Mouse (Mus musculus) mouse trophoblast stem cell (cell line): ENCODE data around the gene Stard10.

Source experiments
- in situ Hi-C, 2 experiments: fragments of 300-500 bp; cut with MseI, MboI; formaldehyde crosslinking; loops; 2 replicates in 1 of 2; 3 replicates in 1 of 2; pipeline ENCODE4 v1.15.1; 2025

Gene Stard10

DNA sequence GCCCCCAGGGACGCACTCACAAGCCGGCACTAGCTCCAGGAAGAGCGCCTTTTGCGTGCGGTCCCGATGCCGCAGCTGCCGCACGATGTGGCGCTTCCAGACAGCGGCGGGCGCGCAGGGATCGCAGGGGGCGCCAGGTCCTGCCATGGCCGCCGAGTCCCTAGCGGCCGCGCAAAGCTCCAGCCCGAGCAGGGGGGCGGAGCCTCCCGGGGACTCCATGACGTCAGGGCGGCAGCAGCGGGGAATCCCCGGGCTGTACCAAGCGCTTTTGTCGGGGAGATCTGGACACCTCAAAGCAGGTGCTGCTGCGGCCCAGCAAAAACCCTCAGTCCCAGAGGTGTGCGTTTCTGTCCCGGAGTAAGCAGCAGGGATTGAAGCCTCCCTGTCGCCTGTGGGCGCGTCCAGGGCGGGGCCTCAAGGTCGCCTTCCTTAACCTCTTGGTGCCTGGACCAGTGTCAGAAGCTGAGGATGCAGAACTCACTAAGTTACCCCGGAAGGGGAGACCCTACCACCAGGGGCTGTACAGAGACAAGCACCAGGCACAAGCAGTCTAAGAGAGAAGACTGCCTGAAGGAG, 14.9 kb upstream of the Stard10 start, which contains the start of gene Atg16l2:
Gene Atg16l2 (minus strand): TSS at position 371 of the 576 bp plus-strand sequence.
- in situ Hi-C loops: no loop called here

DNA sequence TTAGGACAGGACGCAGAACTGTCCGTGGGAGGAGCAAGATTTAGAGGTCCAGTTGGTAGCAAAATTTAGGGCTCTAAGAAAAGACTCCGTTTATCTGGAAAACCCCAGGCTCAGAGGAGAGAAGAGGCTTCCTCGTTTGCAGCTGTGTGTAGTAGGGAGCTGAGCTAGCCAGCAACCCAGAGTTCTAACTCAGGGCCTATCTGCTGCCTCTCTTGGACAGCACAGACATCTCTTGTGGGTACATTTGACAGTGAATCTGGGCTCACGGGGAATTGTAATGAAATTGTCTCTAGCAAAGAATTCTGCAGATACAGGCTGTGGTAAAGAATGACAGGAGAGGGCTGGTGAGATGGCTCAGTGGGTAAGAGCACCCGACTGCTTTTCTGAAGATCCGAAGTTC, 14.2 kb upstream of the Stard10 start:
- in situ Hi-C loops: no loop called here

DNA sequence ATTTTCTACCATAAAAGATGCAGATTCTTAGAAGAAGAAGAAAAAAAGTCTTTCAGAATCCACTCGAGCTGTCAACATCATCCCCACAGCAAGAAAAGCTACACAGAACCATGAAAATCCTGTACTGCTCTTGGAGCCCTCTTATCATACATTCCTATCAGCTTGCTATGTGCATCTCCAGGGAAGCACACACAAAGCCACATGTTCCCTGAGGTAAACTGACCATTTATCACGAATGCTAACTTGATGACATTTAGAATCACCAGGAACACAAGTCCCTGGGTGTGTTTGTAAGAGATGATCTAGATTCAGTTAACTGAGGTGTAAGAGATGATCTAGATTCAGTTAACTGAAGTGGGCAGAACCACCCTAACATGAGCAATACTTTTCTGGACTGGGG, 10.0 kb upstream of the Stard10 start:
- in situ Hi-C loops: no loop called here

DNA sequence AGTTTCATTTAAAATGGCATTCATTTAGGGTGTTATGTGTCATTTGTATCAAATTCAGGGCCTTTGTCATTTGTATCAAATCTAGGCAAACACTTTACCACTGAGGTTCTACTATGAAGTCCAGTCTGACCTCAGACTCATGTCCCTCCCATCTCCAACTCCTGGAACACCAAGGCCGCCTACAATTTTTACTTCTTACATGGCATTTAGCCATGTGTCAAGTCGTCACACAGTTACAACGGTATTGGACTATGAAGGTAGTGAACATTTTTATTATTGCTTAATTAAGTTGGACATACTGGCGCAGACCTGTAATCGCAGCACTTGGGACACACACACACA, 6.9 kb upstream of the Stard10 start:
- in situ Hi-C loops: no loop called here

DNA sequence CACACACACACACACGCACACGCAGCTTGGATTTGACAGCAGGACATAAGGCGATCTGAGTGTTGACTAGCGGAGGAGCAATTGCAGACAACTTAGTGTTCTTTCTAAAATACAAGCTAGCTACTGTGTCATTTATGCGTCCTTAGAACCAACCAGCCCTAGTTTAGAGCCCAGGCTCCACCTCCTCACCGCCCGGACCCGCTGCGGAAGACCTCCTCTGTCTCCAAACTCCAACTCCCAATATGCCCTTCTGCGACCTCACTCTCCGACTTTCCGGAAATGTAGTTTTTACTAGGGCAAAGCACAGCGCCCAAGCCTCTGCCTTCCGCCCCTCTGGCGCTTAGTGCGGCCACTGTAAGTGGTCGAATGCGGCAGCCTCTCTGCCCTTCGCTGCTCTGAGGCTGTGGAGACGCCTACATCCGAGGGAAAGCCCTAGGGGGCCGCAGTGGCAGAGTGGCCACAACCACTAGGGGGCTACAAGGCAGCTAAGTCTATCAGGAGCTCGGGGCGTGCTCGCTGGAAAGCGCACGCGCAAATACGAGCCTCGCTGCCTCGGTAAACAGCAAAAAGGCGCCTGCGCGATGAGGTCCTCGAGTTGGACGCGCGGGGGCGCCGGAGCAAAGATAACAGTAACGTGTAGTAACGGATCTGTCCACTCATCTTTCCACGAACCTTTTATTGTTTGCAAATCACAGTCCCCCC, 6.4 kb upstream of the Stard10 start:
- in situ Hi-C loops: no loop called here

DNA sequence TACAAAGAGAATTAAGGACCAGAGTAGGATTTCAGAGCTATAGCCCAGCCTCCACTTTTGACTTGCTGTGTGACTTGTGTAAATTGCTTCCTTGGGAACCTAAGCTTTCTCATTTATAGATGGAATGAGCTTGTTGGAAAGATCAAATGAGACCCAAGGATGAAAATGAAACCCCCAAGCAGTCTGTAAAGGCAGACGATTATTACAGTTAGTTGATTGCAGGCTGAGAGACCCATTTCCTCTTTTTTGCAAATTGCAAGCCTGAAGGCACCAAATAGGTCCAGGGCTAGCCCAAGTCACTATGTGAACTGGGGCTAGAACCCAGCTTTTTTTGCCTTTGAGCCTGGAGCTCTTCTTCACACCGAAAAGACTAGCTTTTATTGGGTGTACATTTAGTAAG, 5.8 kb upstream of the Stard10 start:
- in situ Hi-C loops: no loop called here

DNA sequence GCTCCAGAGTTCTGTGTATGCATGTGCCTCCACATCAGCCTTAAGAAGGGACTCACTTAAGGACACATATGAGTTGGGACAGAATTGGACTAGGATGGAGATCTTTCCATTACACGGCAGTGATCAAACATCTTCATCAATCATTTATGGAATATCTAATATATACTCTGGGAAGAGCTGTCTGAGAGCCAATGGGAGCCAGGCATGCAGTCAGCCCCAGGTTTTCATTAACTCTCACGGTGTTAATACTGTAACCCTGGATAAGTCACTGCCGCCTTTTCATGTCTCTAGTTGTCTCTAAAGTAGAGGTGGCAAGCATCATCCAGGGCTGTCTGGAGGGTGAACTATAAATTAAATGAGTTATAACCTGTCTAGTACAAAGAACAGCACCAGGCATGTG, 3.9 kb upstream of the Stard10 start:
- in situ Hi-C loops: no loop called here

DNA sequence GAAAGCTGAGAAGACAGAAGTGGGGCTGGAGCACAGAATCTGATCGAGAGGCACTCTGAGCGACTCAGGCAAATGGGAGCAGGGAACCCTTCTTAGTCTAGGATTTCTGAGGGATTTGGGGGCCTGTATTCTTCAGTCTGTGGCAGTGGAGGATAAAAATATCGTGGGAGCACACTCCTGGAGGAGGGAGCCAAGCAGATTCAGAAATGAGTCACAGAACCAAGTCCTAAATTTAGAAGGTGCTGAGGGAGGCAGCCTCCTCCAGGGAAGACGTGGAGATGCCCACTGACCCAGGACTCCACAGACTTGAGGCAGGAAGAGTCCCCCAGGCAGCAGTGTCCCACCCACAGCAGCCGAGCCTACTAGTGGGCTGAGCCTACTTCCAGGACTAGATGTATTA, 2.5 kb upstream of the Stard10 start:
- in situ Hi-C loops: no loop called here

DNA sequence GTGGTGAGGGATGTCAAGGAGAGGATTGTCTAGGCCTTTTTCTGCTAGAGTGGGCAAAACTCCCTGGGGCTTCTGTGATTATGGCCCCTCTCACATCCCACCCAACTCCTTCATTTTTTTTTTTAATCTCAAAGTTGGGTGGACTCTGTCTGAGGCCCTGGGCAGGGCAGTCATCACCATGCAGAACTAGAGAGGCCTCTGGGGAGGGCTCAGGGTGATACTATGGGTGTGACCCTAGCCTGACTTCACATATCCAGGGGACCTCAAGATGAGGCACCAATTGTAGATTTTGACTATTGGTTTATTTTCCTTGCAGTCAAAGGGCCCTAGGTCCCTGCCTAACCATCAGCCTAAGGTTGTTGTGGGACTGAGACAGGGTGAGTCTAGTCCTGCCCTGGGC, 1.2 kb upstream of the Stard10 start:
- in situ Hi-C loops: no loop called here

DNA sequence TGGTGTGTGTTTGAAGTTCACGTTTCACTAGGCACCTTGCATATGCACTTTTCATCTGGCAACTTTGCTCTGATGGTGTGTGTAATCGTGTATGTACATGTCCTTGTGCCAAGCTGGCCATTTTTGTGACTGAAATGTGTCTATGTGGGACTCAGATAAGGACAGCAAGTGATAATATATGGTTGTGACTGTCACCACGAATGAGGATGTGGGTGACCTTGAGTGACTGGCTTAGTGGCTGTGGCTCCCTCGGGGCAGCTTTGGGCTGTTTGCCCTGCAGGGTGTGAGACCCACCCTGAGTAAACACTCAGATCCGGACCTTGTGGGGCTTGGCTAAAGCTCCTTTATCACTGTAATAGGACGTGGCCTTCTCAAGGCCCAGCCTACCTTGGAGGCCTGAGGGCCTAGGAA, 290 bp upstream of the Stard10 start:
- in situ Hi-C loops: no loop called here

DNA sequence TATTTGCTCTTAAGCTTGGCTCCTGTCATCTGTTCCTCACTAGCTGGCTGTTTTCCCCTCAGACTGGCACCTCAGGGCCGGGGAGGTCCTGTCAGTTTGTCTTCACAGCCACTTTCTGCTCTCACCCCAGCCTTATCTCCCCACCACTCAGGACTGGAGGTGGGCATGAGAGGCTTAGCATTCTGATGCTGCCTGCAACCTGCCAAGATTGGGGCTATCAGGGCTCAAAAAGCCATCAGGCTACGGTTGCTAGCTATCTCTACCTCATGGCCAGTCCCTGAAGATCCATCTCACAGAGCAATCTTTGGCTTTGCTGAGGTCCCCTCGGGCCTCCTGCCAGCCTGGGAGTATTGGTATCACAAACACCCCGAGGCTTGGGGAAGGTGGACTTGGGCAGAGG, 2.0 kb downstream of the Stard10 start:
- in situ Hi-C loops: no loop called here

DNA sequence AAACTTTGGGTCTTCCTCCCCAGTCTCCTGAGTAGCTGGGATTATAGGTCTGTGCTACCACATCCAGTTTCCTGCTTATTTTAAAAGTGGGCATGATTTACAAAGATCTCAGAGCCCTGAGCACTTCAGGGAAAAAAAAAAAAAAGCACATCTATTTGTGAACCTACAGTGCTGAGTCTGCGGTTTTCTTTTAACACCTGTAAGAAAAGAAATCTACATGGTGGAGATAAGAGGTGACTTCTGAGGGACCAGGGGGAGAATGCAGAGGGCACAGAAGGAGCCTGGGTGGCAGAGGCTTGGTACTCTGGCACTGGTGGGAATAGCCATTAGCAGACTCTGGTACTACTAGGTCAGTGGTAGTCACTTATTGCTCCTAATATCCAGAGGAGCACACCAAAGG, 2.9 kb downstream of the Stard10 start:
- in situ Hi-C loops: no loop called here

DNA sequence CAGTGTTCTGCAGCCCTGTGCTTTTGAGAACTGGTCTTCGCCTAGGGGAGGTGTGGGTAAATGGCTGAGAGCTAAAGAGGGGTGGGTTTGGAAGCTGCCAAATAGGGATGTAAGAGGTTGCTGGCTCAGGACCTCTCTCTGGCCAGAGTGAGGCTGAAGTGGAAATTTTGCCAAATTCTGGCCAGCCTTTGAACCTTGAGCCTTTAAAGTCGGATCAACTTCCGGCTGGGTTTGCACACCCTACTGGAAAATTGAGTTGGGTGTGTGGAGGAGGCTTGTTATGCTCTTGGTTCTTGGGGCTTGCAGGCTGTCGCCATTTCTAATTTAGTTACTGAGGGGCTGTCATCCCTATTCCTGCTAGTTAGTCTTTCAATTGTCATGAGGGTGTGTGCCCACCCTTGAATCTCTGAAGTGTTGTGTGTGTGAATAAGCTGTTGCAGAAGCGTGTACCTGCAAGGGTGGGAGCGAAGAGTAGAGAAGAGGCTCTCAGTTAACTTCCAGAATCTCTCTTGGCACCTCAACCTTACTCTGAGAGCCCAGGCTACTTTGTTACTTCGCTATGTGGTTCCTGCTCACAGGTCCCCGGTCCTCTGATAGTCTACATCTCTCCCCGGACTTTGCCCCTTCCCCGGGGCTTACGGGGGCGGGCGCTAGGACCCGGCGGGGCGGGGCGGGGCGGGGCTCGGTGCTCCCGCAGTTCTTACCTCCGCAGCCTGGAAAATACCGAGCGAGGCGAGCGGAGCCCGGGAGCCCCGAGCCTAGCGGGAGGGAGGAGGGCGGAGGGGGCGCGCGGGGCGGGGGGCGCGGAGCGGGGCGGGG, 3.7 kb downstream of the Stard10 start:
- in situ Hi-C loops: no loop called here

DNA sequence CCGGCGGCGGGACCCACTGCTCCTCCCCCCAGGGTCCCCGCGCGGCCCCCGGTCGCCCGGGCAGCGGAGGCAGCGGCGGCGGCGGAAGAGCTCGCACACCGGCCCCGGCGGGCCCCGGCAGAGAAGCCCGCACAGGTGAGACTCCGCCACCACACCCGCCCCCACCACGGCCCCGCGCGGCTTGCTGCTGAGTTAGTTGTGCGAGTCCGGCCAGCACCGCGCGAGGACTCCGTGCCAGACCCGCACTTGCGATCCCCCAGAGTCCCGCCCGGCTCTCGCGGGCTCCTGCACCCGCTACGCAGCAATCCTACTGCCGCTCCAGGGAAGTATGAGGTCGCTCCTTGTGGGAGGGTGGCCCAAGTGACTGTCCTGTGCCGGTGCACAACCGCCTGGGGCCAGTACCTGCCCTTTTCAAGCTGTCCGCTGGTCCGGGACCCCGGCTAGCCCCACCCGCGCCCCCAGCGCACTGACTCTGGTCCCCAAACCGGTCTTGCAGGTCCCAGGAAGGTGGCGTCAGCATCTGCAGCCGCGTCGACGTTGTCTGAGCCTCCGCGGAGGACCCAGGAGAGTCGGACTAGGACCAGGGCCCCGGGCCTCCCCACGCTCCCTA, 4.4 kb downstream of the Stard10 start:
- in situ Hi-C loops: no loop called here

DNA sequence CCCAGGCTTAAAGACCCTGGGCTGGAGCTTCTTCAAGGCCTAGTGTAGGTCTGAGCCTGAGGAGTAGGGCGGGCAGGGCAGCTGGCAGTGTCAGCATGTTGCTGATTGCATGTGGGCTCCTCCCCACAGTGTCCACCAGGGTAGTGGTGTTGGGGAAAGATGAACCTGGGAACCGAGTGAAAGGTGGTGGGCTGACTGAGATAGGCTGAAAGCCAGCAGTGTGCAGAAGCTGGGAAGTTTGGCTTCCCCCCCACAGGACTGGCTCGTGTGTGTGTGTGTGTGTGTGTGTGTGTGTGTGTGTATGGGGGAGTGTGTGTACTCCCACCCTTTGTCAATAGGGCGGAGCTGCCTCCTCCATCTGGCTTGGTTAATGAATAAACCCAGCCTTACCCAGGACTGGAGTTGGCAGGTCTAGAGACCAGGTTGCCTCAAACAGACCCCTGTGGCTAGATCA, 6.3 kb downstream of the Stard10 start:
- in situ Hi-C loops: no loop called here

DNA sequence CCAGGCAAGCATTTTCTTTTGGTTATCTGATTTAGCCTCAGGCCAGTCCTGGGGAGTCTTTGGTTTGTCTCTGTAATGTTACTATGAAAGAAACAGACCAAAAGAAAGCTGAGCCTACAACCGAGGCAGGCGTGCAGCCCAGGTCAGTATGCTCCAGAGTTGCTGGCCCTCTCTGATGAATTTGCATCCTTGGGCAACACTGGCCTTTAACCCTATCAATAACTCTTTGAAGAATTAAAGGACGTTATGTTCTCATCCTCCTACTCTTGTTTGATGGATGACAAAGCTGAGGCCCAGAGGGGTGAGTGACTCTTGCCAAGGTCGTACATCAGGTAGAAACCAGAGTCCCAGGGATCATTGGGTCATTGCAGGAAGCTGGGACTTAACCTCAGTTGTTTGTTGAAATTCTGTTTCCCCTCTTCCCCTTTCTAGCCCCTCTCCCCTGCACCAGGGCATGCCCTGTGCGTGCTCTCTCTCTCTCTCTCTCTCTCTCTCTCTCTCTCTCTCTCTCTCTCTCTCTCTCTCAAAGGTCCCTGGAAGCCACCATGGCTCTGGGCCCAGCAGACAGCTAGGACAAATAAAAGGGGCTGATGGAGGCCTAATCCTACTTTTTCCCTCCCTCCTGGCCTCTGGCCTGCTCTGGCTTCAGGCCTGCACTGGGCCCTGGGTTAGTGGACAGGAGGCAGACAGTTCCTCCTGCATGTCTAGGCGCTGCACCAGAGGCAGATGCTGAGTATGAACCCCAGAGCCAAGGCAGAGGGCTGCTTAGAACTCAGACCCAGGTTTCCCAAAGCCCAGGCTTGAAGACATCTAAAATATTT, 7.5 kb downstream of the Stard10 start:
- in situ Hi-C loops: no loop called here

DNA sequence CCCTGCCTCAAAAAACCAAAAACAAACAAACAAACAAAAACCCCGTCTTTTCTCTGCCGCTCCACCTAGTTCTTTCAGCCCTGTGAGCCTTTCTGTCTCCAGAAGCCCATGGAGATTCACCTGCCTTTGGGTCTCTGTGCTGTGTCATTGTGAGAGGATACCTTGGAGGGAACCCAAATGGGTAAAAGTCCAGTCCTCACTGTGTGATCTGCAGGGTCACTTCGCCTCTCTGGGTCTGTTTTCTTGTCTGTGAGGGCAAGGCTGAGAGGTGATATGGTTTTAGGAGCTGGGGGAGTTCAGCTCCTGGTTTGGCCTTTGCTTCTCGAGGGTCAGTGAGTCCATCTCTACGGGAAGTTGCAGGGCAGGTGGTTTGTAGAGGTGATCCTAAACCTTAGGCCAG, 9.1 kb downstream of the Stard10 start:
- in situ Hi-C loops: no loop called here

DNA sequence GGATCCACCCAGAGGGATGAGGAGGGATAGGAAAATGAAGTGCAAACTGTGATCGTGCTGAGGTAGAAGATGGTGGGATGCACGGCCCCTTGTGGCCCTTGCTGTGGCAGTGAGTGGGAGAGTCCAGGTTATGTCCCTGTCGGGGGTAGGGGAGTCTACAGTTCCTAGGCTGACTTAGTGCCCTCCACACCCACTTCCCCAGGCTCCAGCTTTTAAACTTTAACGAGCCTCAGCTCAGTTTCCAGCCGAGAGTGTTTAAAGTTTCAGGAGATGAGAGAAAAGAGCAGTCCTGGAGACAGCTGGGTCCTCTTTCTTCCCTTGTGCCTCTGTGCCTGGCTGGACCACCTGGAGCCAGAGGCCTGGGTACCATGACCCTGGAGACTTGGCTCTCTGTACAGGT, 10.4 kb downstream of the Stard10 start:
- in situ Hi-C loops: no loop called here

DNA sequence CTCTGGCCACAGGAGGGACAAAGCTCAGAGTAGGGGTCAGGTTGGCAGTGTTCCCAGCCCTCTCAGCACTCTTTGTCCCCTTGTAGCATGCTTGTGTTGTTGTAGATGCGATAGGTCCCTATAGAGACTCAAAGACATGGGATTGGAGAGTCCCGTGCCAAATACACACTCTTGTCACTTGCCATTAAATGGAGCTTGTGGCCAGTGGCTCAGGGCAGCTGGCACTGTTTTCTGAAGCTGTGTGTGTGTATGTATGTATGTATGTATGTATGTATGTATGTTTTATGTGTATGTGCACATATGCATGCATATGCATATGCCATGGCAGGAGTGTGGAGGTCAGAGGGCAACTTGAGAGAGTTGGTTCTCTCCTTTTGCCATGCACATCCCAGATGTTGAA, 10.9 kb downstream of the Stard10 start:
- in situ Hi-C loops: no loop called here

DNA sequence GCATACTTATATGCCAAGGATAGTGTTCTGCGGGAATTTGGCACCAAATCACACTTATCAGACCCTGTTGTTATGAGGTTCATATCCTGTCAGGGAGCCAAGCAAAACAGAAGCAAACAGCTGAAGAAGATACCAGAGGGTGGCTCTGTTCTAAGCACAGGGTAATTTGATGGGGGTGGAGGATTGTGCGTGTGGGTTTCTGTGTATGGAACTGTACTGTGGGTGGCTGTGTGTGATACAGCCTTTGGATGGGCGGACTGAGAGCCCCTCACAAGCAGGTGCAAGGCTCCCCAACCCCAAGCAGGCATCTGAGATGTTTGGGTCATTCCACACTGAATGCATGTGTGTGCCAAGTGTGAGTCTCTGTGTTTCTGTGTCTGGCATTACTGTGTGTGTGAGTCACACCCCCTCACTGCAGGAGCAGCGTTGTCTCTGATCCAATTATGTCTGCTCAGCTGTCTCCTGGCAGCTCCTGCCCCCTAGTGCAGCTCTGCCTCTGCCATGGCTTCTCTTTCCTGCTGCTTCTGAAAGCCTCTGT, 11.8 kb downstream of the Stard10 start:
- in situ Hi-C loops: no loop called here

DNA sequence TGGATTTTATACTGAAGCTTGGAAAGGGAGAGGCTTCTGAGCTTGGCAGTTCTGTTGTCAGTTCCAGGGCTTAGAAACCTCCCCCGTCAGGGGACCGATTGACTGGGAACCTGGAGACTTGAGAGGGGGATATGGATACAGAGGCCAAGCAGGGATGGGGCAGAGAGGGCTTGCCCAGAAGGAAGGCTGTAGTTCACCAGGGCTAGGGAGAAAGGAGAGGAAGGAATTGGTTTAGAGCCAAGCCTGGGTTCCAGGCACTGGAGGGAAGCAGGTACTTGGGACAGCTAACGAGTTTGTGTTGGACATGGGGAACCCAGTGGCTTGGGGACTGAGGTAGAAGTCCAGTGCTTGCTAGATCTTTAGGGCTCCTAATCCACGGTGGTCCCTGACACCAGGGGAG, 12.7 kb downstream of the Stard10 start:
- in situ Hi-C loops: no loop called here
